In genomic region chrX:135797212-135797644, GRCm38 (mm10) we compare ENCODE assay signal across 8 mouse cellular contexts. TPM values are rescaled to one million over a fixed set of nuclear protein-coding genes. Genes with fewer than 3 reads are reported as not detected.
DNase-seq lines count a peak whose midpoint lies in the region; ATAC-seq and TF ChIP-seq lines count a peak whose summit lies in the region.
"Not testable (repeated sequence)": the region's sequence is repeated elsewhere in the genome, so short reads cannot be mapped to it uniquely, and the experiment has no call there.

TSS of gene Bhlhb9 (plus strand) at chrX:135797594.

- not testable (repeated sequence) for H3K27me3 ChIP-seq in embryonic facial prominence, embryonic 11.5 days (ENCODE audit: control insufficient read depth, insufficient read depth, low read length); intestine, postnatal 0 days (replicated peaks; ENCODE audit: control insufficient read depth, insufficient read depth, low read length)

- not testable (repeated sequence) for H3K27ac ChIP-seq in embryonic facial prominence, embryonic 11.5 days (replicated peaks; ENCODE audit: low read depth, low read length); intestine, postnatal 0 days (ENCODE audit: low read depth, low read length)

- DNase-seq in 3T3-L1 (ENCODE audit: low read depth, low spot score), result peak; percentile 61
- peak; percentile 11 for DNase-seq in adrenal gland, postnatal 25 days
- DNase-seq in embryonic facial prominence, embryonic 11.5 days (ENCODE audit: low spot score), result peak; percentile 56
- peak; percentile 57 for DNase-seq in heart, adult 18-20 months
- peak; percentile 47 to 57 for DNase-seq in left cerebral cortex, postnatal 36 days (ENCODE audit: low spot score in 2 of 2)
- peak; percentile 65 for DNase-seq in mesoderm, embryonic 11.5 days (ENCODE audit: low read depth, low spot score)
- DNase-seq in right cerebral cortex, postnatal 4 days, result peak; percentile 41

- intact Hi-C loops in left cerebral cortex, postnatal 36 days (cut with DNase I), result not testable (repeated sequence)

- H3K4me1 ChIP-seq in embryonic facial prominence, embryonic 11.5 days (ENCODE audit: control insufficient read depth, insufficient read depth, low read length); intestine, postnatal 0 days (replicated peaks; ENCODE audit: control insufficient read depth, insufficient read depth, low read length): not testable (repeated sequence)

- WGBS in embryonic facial prominence, embryonic 11.5 days, result 16% methylated on average over 2 of the region's 5 CpGs
- 9% methylated on average over 3 of the region's 5 CpGs for WGBS in intestine, postnatal 0 days

- H3K4me3 ChIP-seq in embryonic facial prominence, embryonic 11.5 days (ENCODE audit: low read depth, low read length), result peak within 1 kb of the TSS; percentile 54
- peak within 1 kb of the TSS; percentile 37 for H3K4me3 ChIP-seq in intestine, postnatal 0 days (ENCODE audit: low read depth, low read length)

- TF ChIP-seq CTCF in intestine, postnatal 0 days (IDR thresholded peaks at IDR 0.05; ENCODE audit: low read depth), result peak; percentile 71

- H3K9ac ChIP-seq in embryonic facial prominence, embryonic 11.5 days (replicated peaks; ENCODE audit: low read length), result peak within 1 kb of the TSS; percentile 59
- H3K9ac ChIP-seq in intestine, postnatal 0 days (ENCODE audit: low read depth, low read length), result not testable (repeated sequence)

- not testable (repeated sequence) for ATAC-seq in embryonic facial prominence, embryonic 11.5 days (replicated peaks; ENCODE audit: insufficient number of reproducible peaks, low FRiP score, low TSS enrichment, low read depth)
- peak; percentile 38; the same call in 1 of the 2 replicates for ATAC-seq in intestine, postnatal 0 days

- H3K9me3 ChIP-seq in embryonic facial prominence, embryonic 11.5 days (replicated peaks; ENCODE audit: control insufficient read depth, low read length); intestine, postnatal 0 days (ENCODE audit: control insufficient read depth): not testable (repeated sequence)

- H3K4me2 ChIP-seq in embryonic facial prominence, embryonic 11.5 days (ENCODE audit: low read depth, low read length), result peak within 1 kb of the TSS; percentile 67
- H3K4me2 ChIP-seq in intestine, postnatal 0 days (replicated peaks; ENCODE audit: low read depth), result peak within 1 kb of the TSS; percentile 60

- not testable (repeated sequence) for H3K36me3 ChIP-seq in embryonic facial prominence, embryonic 11.5 days (replicated peaks; ENCODE audit: control insufficient read depth, insufficient read depth, low read depth, low read length); intestine, postnatal 0 days (ENCODE audit: control insufficient read depth, insufficient read depth)

RNA-seq across cellular contexts. Expression of gene Bhlhb9, which starts in this region (rescaled TPM):
- total RNA-seq in adrenal gland, postnatal 25 days (2021), result 16.0 and 20.3 TPM in 2 replicates
- 72.9 and 79.5 TPM in 2 replicates for polyA plus RNA-seq in embryonic facial prominence, embryonic 11.5 days (2014; fragmentation: Nextera tagmentation; extraction: Ambion mirVana)
- 10 to 100 TPM in 1 of 2 experiments, 1 to 10 TPM in 1; 8.5 to 15.3 TPM for total RNA-seq in heart, adult 18-20 months (2021)
- 9.2 and 10.0 TPM in 2 replicates for polyA plus RNA-seq in intestine, postnatal 0 days (2015; fragmentation: Nextera tagmentation; extraction: Ambion mirVana)
- 10 to 100 TPM; 56.2 to 75.5 TPM for total RNA-seq in left cerebral cortex, postnatal 36 days (2021)

Comparison
In these comparisons a context has a peak if more than half of its experiments do, and no peak if none do; other contexts are left out.
1. DNase-seq: peak in every context shown above with its lines; median percentile 65 in mesoderm, embryonic 11.5 days; 61 in 3T3-L1; 57 in heart, adult 18-20 months; 56 in embryonic facial prominence, embryonic 11.5 days; 52 in left cerebral cortex, postnatal 36 days; 41 in right cerebral cortex, postnatal 4 days; 11 in adrenal gland, postnatal 25 days.